Mouse (Mus musculus) R1 (cell line): ENCODE data around the gene Dll4.

ENCODE experiments used
- DNase-seq: peaks from one replicate; pipeline ENCODE4 v3.0.0-alpha.2; 2018; ENCODE audit warnings: low read depth, low spot score

Dll4 gene

GRCm38 (mm10) chr2:119334135-119334534 is 8.6 kb downstream of the Dll4 start:
- no peak for DNase-seq

GRCm38 (mm10) chr2:119334964-119335525 is 9.5 kb downstream of the Dll4 start:
- DNase-seq: no peak

- DNase-seq: no peak
Observed at GRCm38 (mm10) chr2:119335535-119335934, 10.0 kb downstream of the Dll4 start.

GRCm38 (mm10) chr2:119336002-119336401 is 10.4 kb downstream of the Dll4 start:
- DNase-seq: no peak

- no peak for DNase-seq
Observed at GRCm38 (mm10) chr2:119336470-119336869, 10.9 kb downstream of the Dll4 start.

GRCm38 (mm10) chr2:119337425-119338265 is 12.1 kb downstream of the Dll4 start:
- peak; percentile 83 for DNase-seq

GRCm38 (mm10) chr2:119344537-119345138 is 19.1 kb downstream of the Dll4 start:
- DNase-seq: no peak

GRCm38 (mm10) chr2:119350555-119351486 is 25.2 kb downstream of the Dll4 start, which contains the start of gene Chac1:
TSS of gene Chac1 (plus strand) at chr2:119351229.
- DNase-seq: peak; percentile 95

GRCm38 (mm10) chr2:119353707-119354106 is 28.1 kb downstream of the Dll4 start:
- no peak for DNase-seq

- DNase-seq: no peak
Observed at GRCm38 (mm10) chr2:119355089-119355488, 29.5 kb downstream of the Dll4 start.

- DNase-seq: no peak
Observed at GRCm38 (mm10) chr2:119355651-119356050, 30.1 kb downstream of the Dll4 start.

- DNase-seq: no peak
Observed at GRCm38 (mm10) chr2:119356310-119356709, 30.7 kb downstream of the Dll4 start.

- no peak for DNase-seq
Observed at GRCm38 (mm10) chr2:119356805-119357204, 31.2 kb downstream of the Dll4 start.

GRCm38 (mm10) chr2:119358249-119358648 is 32.7 kb downstream of the Dll4 start:
- no peak for DNase-seq

- DNase-seq: no peak
Observed at GRCm38 (mm10) chr2:119359721-119360291, 34.2 kb downstream of the Dll4 start.

- DNase-seq: no peak
Observed at GRCm38 (mm10) chr2:119364969-119365368, 39.4 kb downstream of the Dll4 start.

- DNase-seq: no peak
Observed at GRCm38 (mm10) chr2:119367346-119367745, 41.8 kb downstream of the Dll4 start.

- DNase-seq: no peak
Observed at GRCm38 (mm10) chr2:119370116-119370515, 44.5 kb downstream of the Dll4 start.

GRCm38 (mm10) chr2:119377286-119377685 is 51.7 kb downstream of the Dll4 start:
- no peak for DNase-seq

- no peak for DNase-seq
Observed at GRCm38 (mm10) chr2:119377826-119378225, 52.2 kb downstream of the Dll4 start.

GRCm38 (mm10) chr2:119379455-119379854 is 53.9 kb downstream of the Dll4 start:
- no peak for DNase-seq
